Mouse (Mus musculus) T-helper 2 cell (primary cell): ENCODE measurements around the gene 6820408C15Rik.

ENCODE experiments used
- in situ Hi-C: fragments of 300-600 bp; cut with MboI, MseI; formaldehyde crosslinking; loops from one replicate; pipeline ENCODE4 v1.15.1; 2025; ENCODE audit warnings: high pct_unique_total_duplicates

6820408C15Rik gene

GRCm38 (mm10) chr2:152415287-152415686, at the start of gene 6820408C15Rik:
Gene 6820408C15Rik (plus strand): TSS chr2:152415587.
- in situ Hi-C loops: no loop called here

- in situ Hi-C loops: no loop called here
These were observed 47.5 kb upstream of the 6820408C15Rik start for GRCm38 (mm10) chr2:152367917-152368316.

GRCm38 (mm10) chr2:152368532-152369140, 46.8 kb upstream of the 6820408C15Rik start:
- in situ Hi-C loops: no loop called here

GRCm38 (mm10) chr2:152372104-152372503, 43.3 kb upstream of the 6820408C15Rik start:
- in situ Hi-C loops: no loop called here

- in situ Hi-C loops: no loop called here
These were observed 42.7 kb upstream of the 6820408C15Rik start for GRCm38 (mm10) chr2:152372661-152373060.

GRCm38 (mm10) chr2:152373547-152373946, 41.8 kb upstream of the 6820408C15Rik start:
- in situ Hi-C loops: no loop called here

GRCm38 (mm10) chr2:152375652-152376344, 39.6 kb upstream of the 6820408C15Rik start:
- in situ Hi-C loops: no loop called here

GRCm38 (mm10) chr2:152376345-152376741, 39.0 kb upstream of the 6820408C15Rik start, which contains the start of gene Nrsn2:
Gene Nrsn2 (minus strand): TSS chr2:152376638.
- in situ Hi-C loops: no loop called here

- in situ Hi-C loops: no loop called here
These were observed 31.2 kb upstream of the 6820408C15Rik start for GRCm38 (mm10) chr2:152384191-152384590.

- in situ Hi-C loops: no loop called here
These were observed 22.6 kb upstream of the 6820408C15Rik start for GRCm38 (mm10) chr2:152392786-152393185.

GRCm38 (mm10) chr2:152393225-152394017, 22.0 kb upstream of the 6820408C15Rik start:
- in situ Hi-C loops: no loop called here

GRCm38 (mm10) chr2:152395271-152395920, 20.0 kb upstream of the 6820408C15Rik start:
- in situ Hi-C loops: no loop called here

GRCm38 (mm10) chr2:152396110-152397003, 19.0 kb upstream of the 6820408C15Rik start:
- in situ Hi-C loops: no loop called here

- in situ Hi-C loops: no loop called here
These were observed 18.3 kb upstream of the 6820408C15Rik start for GRCm38 (mm10) chr2:152397004-152397589.

GRCm38 (mm10) chr2:152397680-152398435, 17.5 kb upstream of the 6820408C15Rik start, which contains the start of gene Sox12:
Gene Sox12 (minus strand): TSS chr2:152398063.
- in situ Hi-C loops: no loop called here

GRCm38 (mm10) chr2:152398691-152399090, 16.7 kb upstream of the 6820408C15Rik start:
- in situ Hi-C loops: no loop called here

- in situ Hi-C loops: no loop called here
These were observed 16.3 kb upstream of the 6820408C15Rik start for GRCm38 (mm10) chr2:152399122-152399542.

GRCm38 (mm10) chr2:152406126-152406525, 9.3 kb upstream of the 6820408C15Rik start:
- in situ Hi-C loops: no loop called here

GRCm38 (mm10) chr2:152409781-152410180, 5.6 kb upstream of the 6820408C15Rik start:
- in situ Hi-C loops: no loop called here
